Mouse (Mus musculus) testis, adult 2 months (tissue): ENCODE results near the gene Farp1. TPM values are rescaled to one million over a fixed set of nuclear protein-coding genes. Genes with fewer than 3 reads are reported as not detected.

Experiments
- H3K27ac ChIP-seq: fragments of 200-500 bp; 2 replicates; pipeline ENCODE4 v1.5.1; 2012; ENCODE audit warnings: low read depth, low read length; ENCODE audit not compliant: control insufficient read depth, insufficient read depth
- H3K27me3 ChIP-seq: fragments of 200-500 bp; 2 replicates; pipeline ENCODE4 v1.6.1; 2012; ENCODE audit warnings: mild to moderate bottlenecking, low read length, moderate library complexity; ENCODE audit not compliant: control insufficient read depth, insufficient read depth
- H3K36me3 ChIP-seq: fragments of 200-500 bp; 2 replicates; pipeline ENCODE4 v1.6.1; 2012; ENCODE audit warnings: mild to moderate bottlenecking, low read length; ENCODE audit not compliant: control insufficient read depth, insufficient read depth
- H3K4me1 ChIP-seq: fragments of 200-500 bp; 2 replicates; pipeline ENCODE4 v1.6.1; 2012; ENCODE audit warnings: low read length; ENCODE audit not compliant: control insufficient read depth, insufficient read depth
- H3K4me3 ChIP-seq: fragments of 200-500 bp; 2 replicates; pipeline ENCODE4 v1.5.1; 2012; ENCODE audit warnings: low read depth, mild to moderate bottlenecking, low read length, moderate library complexity, mixed read lengths; ENCODE audit not compliant: control insufficient read depth
- CTCF ChIP-seq: fragments of 200-500 bp; IDR thresholded peaks from 2 replicates; pipeline ENCODE4 v1.5.1; 2012; ENCODE audit warnings: low read depth, mild to moderate bottlenecking, inconsistent platforms, low read length, moderate library complexity; ENCODE audit not compliant: control insufficient read depth, insufficient read depth, insufficient replicate concordance
- POLR2A ChIP-seq: fragments of 200-500 bp; IDR thresholded peaks from 2 replicates; pipeline ENCODE4 v1.6.1; 2012; ENCODE audit warnings: low read depth, mild to moderate bottlenecking, inconsistent platforms, low read length, moderate library complexity; ENCODE audit not compliant: control insufficient read depth
- polyA plus RNA-seq: library from polyadenylated mRNA; depleted of rRNA; stranded (reverse); fragments of >200 nt; gene quantifications from 2 replicates; pipeline ENCODE4 v1.2.3, GENCODE M21; 2012

Gene Farp1
- polyA plus RNA-seq, 1 experiment: 1.4 TPM

DNA sequence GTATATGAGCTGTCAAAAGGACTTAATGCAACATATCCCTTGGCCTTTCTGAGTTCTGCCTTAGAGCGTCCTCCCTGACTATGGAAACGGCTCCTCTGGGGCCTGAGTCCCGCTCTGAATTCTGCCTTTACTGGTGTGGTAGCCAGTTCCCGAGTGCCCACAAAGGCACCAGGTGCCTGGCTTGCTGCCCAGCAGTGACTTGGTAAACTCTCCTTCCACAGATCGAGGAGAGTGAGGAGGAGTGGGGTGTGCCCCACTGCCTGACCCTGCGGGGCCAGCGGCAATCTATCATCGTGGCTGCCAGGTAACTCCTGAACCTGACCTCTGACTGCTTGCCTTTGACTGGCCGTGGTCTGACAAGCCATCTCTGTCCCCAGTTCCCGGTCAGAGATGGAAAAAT, 241.0 kb downstream of the Farp1 start:
- Histone ChIP-seq H3K27me3 (no peaks in the 10 kb centered on the region), H3K4me3 (no peak overlapping the region), H3K36me3 (no peaks in the 10 kb centered on the region), H3K27ac (no peak overlapping the region), H3K4me1 (no peaks in the 10 kb centered on the region)
- TF ChIP-seq POLR2A (no peak), CTCF (no peak)

DNA sequence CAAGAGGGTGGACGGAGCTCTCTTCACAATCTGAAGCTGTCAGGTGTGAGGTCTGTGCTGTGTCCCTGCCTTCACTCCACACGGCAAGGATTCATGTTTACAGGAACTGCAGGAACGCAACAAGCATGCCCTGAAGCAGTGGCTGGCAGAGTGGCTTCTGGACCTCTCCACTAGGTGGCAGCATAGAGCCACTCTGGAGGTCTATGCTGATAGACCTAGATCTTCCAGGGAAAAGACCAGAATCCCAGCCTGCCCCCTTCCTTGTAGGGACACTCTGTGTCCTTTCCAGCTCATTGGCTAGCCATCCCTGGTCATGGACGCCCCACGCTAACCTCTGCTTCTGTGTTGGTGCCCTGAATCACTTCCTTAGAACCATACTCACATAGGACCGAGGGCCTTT, 244.1 kb downstream of the Farp1 start:
- TF ChIP-seq CTCF (peak; percentile 86; the same call in 1 of the 2 replicates), POLR2A (no peak)
- H3K27me3 ChIP-seq: no peaks in the 10 kb centered on the region
- H3K4me3 ChIP-seq: no peak overlapping the region
- H3K27ac ChIP-seq: no peak overlapping the region
- H3K36me3 ChIP-seq: no peaks in the 10 kb centered on the region
- H3K4me1 ChIP-seq: no peaks in the 10 kb centered on the region

DNA sequence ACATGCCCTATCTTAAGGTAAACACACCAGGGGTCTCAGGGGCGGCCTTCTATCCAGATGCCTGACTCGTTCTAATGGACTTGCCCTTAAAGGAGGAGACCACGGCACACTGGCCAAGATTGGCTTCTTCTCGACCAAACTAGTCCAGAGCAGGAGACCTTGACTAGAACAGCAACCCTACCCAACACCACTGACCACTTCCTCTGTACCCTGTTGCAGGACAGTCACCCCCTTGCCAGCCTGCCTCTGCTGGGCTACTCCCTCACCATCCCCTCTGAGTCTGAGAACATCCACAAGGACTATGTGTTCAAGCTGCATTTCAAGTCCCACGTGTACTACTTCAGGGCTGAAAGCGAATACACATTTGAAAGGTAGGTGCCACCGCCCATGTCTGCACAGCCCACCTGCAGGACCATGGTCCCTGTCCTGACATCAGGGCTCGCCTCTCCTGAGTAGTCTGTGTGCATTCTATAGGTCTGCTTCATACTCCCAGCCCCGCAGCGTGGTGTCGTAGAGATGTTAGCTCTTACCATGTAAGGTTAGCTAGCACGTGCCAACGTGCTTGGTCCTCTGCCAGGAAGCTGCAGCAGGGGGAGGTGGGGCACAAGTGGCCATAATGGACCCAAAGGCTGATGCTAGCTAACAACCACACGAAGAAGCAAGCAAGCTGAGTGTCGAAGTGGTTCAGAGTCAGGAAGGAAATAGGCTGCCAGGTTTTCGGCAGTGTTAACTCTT, 245.8 kb downstream of the Farp1 start:
- Histone ChIP-seq H3K36me3 (no peaks in the 10 kb centered on the region), H3K4me1 (no peaks in the 10 kb centered on the region), H3K4me3 (no peak overlapping the region), H3K27me3 (no peaks in the 10 kb centered on the region), H3K27ac (peak overlapping the region; percentile 1; the same call in 1 of the 2 replicates)
- no peak for TF ChIP-seq CTCF
- TF ChIP-seq POLR2A: no peak

DNA sequence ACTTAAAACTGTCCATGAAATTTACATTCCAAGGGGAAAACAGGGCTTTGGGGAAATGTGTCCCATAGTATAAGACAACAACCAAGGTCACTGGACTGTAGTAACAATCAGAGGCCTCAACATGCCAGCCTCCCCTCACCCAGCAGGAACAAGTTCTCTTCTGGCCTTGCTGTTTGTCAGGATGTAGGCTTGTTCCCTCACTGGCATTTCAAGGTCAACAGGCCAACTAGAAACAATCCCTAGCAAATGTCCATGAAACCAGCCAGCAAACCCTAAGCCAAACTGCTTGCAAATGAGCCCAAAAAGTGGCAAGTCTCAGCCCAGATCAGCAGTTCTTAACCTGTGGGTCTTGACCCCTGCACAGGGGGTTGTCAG, 246.3 kb downstream of the Farp1 start:
- Histone ChIP-seq H3K27ac (no peak overlapping the region; the same call in 1 of the 2 replicates), H3K4me1 (no peaks in the 10 kb centered on the region), H3K27me3 (no peaks in the 10 kb centered on the region), H3K36me3 (no peaks in the 10 kb centered on the region), H3K4me3 (no peak overlapping the region)
- TF ChIP-seq POLR2A (no peak), CTCF (no peak)

DNA sequence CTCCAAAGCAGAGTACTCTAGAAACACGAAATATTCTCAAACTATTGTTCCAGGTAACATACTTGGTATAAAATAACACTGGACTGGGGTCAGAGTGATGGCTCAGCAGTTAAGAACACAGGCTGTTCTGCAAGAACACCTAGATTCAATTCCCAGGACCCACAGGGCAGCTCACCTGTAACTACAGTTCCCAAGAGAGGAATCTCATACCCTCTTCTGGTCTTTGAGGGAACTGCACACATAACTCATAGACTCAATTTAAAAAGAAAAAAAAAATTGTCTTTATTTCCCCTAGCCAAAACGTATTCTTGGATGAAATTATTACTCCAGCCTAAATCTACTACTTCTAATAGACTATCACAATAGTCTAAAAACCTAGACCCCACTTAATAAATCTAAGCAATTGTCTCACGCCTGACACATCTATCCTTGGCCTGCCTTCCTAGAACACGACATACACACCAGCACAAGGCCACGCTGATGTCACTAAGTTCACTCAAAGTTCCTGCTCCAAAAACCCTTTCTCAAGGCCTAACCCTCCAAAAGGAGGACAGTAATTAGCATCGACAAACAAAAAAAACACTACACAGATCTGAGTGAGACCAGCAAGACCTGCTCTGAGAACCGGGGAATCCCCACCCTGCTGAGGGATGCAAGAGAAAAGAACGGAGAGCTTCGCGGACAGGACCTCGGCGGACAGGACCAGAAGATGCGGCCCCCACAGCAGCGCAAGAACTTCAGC, 250.6 kb downstream of the Farp1 start:
- H3K36me3 ChIP-seq: no peaks in the 10 kb centered on the region
- no peaks in the 10 kb centered on the region for H3K27me3 ChIP-seq
- no peak overlapping the region for H3K4me3 ChIP-seq
- no peak overlapping the region for H3K27ac ChIP-seq
- TF ChIP-seq CTCF (no peak), POLR2A (no peak)
- no peaks in the 10 kb centered on the region for H3K4me1 ChIP-seq

DNA sequence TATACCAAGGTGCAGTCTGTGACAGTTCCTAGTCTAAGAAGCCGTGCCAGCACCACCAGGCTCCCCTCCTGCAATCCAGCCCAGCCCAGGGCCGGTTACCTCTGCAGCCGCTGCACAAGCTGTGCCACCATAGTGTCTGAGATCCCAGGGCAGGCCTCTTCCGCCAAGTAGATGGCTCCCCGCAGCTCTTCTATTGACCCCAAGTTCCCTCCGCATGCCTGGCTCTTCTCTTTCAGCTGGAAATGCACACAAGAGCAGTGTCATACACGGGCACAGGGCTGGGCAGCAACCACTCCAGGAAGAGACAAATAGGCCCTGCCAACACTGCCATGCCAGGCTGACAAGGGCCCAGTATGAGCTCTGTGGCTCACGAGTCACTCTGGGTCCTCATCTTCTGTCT, 256.9 kb downstream of the Farp1 start:
- TF ChIP-seq CTCF (no peak), POLR2A (no peak)
- Histone ChIP-seq H3K27ac (no peak overlapping the region), H3K36me3 (no peaks in the 10 kb centered on the region), H3K4me1 (no peaks in the 10 kb centered on the region), H3K4me3 (no peak overlapping the region), H3K27me3 (no peaks in the 10 kb centered on the region)

DNA sequence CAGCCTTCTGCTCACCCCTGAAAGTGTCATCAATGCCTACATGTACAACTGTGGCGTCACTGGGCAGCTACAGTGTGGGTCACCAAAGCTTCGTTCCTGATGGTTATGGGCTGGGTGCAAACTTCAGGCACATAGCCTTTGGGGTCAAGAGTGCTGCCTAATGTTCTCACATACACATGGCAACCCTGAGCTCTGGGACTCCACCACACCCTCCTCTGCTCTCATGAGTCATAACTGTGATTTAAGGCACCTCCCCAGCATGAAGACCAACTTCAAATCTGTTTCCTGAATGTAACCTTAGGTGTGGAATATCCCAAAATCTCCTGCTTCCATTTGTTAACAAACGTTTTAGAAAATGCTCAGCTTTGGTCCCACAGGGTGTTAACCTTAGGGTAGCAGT, 257.4 kb downstream of the Farp1 start:
- H3K36me3 ChIP-seq: no peaks in the 10 kb centered on the region
- H3K4me3 ChIP-seq: no peak overlapping the region
- no peak for TF ChIP-seq CTCF
- no peak for TF ChIP-seq POLR2A
- no peaks in the 10 kb centered on the region for H3K27me3 ChIP-seq
- no peak overlapping the region for H3K27ac ChIP-seq
- H3K4me1 ChIP-seq: no peaks in the 10 kb centered on the region

DNA sequence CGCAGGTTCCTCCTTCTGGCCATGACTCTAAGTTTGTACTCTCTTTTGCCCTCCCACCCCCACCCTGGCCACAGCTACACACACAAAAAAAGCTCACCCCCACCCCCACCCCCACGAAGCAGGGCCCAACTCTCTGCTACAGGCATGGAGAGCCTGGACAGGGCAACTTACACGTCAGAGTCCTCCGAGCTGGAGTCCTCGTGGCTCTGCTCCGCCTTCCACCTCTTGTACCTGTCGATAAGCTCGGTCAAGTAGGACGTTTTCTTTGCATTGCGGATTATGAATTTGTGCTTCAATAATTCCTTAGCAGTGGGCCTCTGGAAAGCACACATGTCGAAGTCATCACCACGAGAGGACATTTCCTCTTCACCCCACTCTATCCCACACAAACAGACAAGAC, 259.5 kb downstream of the Farp1 start:
- H3K36me3 ChIP-seq: no peaks in the 10 kb centered on the region

More for the DNA sequence above, 259.5 kb downstream of the Farp1 start:
- TF ChIP-seq CTCF: no peak
- no peak for TF ChIP-seq POLR2A
- Histone ChIP-seq H3K27me3 (no peaks in the 10 kb centered on the region), H3K4me1 (no peaks in the 10 kb centered on the region), H3K27ac (no peak overlapping the region), H3K4me3 (no peak overlapping the region)
